Mouse (Mus musculus): ENCODE measurements around the gene Lca5l. TPM values are rescaled to one million over a fixed set of nuclear protein-coding genes. Genes with fewer than 3 reads are reported as not detected.

Lca5l gene
- total and polyA plus RNA-seq, 3 experiments, result 0.12 to 0.24 TPM; not detected in 1

GRCm38 (mm10) chr16:96201485-96202232 lies 9.6 kb upstream of the Lca5l start:
- no peaks in the 10 kb centered on the region for H3K4me1 ChIP-seq (ENCODE audit: control insufficient read depth in 1 of 2, insufficient read depth in 2 of 2, low read length in 2 of 2)
- no peak overlapping the region for H3K27ac ChIP-seq (ENCODE audit: control insufficient read depth, low read depth, low read length)
- no peak overlapping the region for H3K9ac ChIP-seq (ENCODE audit: control insufficient read depth, low read depth, low read length, poor library complexity, severe bottlenecking)
- no peaks in the 10 kb centered on the region for H3K9me3 ChIP-seq (replicated peaks; ENCODE audit: insufficient read depth, low read length)
- no peaks in the 10 kb centered on the region for H3K36me3 ChIP-seq (ENCODE audit: control insufficient read depth in 1 of 2, insufficient read depth in 2 of 2, low read length in 2 of 2)
- no peak overlapping the region for H3K4me3 ChIP-seq (ENCODE audit: control insufficient read depth in 1 of 2, insufficient read depth in 1 of 2, low read depth in 2 of 2, low read length in 2 of 2)
- DNase-seq (ENCODE audit: low read depth, low spot score), result no peak
- TF ChIP-seq SMC3 (IDR thresholded peaks at IDR 0.05; ENCODE audit: low read depth, low read length) (no peak), HCFC1 (IDR thresholded peaks at IDR 0.05; ENCODE audit: low read depth, low read length) (no peak), ZC3H11A (IDR thresholded peaks at IDR 0.05; ENCODE audit: low read depth, low read length) (no peak), TBP (IDR thresholded peaks at IDR 0.05; ENCODE audit: low read depth, low read length) (no peak), E2F4 (IDR thresholded peaks at IDR 0.05; ENCODE audit: borderline replicate concordance, low read depth, low read length) (no peak), USF2 (IDR thresholded peaks at IDR 0.05; ENCODE audit: borderline replicate concordance in 1 of 2, insufficient read depth in 1 of 2, low read depth in 1 of 2, low read length in 2 of 2) (no peak), ZMIZ1 (IDR thresholded peaks at IDR 0.05; ENCODE audit: low read depth, low read length) (no peak)
- H3K27me3 ChIP-seq (ENCODE audit: control insufficient read depth in 1 of 2, insufficient read depth in 2 of 2, low read length in 2 of 2), result no peaks in the 10 kb centered on the region
- H3K79me2 ChIP-seq (ENCODE audit: control insufficient read depth, insufficient read depth, low read length, poor library complexity), result no peaks in the 10 kb centered on the region

- TF ChIP-seq MYC (IDR thresholded peaks at IDR 0.05; ENCODE audit: low read depth, low read length) (no peak), HCFC1 (IDR thresholded peaks at IDR 0.05; ENCODE audit: low read depth, low read length) (no peak), MAX (IDR thresholded peaks at IDR 0.05; ENCODE audit: low read length) (no peak), POLR2A (IDR thresholded peaks at IDR 0.05; ENCODE audit: control insufficient read depth in 1 of 2, insufficient read depth in 1 of 2, low read depth in 1 of 2, low read length in 2 of 2, poor library complexity in 1 of 2) (no peak), USF1 (IDR thresholded peaks at IDR 0.05; ENCODE audit: low read depth, low read length) (no peak), TCF12 (IDR thresholded peaks at IDR 0.05; ENCODE audit: low read depth, low read length) (no peak), MAZ (IDR thresholded peaks at IDR 0.05; ENCODE audit: low read depth, low read length) (no peak), ELF1 (IDR thresholded peaks at IDR 0.05; ENCODE audit: low read depth, low read length) (no peak), TAL1 (IDR thresholded peaks at IDR 0.05; ENCODE audit: low read length) (no peak), USF2 (IDR thresholded peaks at IDR 0.05; ENCODE audit: borderline replicate concordance in 1 of 2, insufficient read depth in 1 of 2, low read depth in 1 of 2, low read length in 2 of 2) (no peak), GATA1 (IDR thresholded peaks at IDR 0.05; ENCODE audit: low read depth, low read length) (no peak), RCOR1 (IDR thresholded peaks at IDR 0.05; ENCODE audit: low read depth, low read length) (no peak), TBP (IDR thresholded peaks at IDR 0.05; ENCODE audit: low read depth, low read length) (no peak), CTCF (IDR thresholded peaks at IDR 0.05 in 2 of 3, conservative IDR thresholded peaks at IDR 0.05 in 1 of 3; ENCODE audit: control insufficient read depth in 1 of 3, insufficient read depth in 1 of 3, low read depth in 2 of 3, low read length in 3 of 3, poor library complexity in 1 of 3, severe bottlenecking in 1 of 3) (no peak), UBTF (IDR thresholded peaks at IDR 0.05; ENCODE audit: borderline replicate concordance, insufficient read depth, low read depth, low read length) (no peak), KAT2A (conservative IDR thresholded peaks at IDR 0.05; ENCODE audit: low read depth, low read length) (no peak), ZMIZ1 (IDR thresholded peaks at IDR 0.05; ENCODE audit: low read depth, low read length) (no peak)
- Histone ChIP-seq H3K27me3 (ENCODE audit: control insufficient read depth in 1 of 2, insufficient read depth in 2 of 2, low read length in 2 of 2) (no peaks in the 10 kb centered on the region), H3K79me2 (ENCODE audit: control insufficient read depth, insufficient read depth, low read length, poor library complexity) (no peaks in the 10 kb centered on the region), H3K27ac (ENCODE audit: control insufficient read depth, low read depth, low read length) (no peak overlapping the region), H3K4me1 (ENCODE audit: control insufficient read depth in 1 of 2, insufficient read depth in 2 of 2, low read length in 2 of 2) (no peaks in the 10 kb centered on the region), H3K36me3 (ENCODE audit: control insufficient read depth in 1 of 2, insufficient read depth in 2 of 2, low read length in 2 of 2) (no peaks in the 10 kb centered on the region), H3K9me3 (replicated peaks; ENCODE audit: insufficient read depth, low read length) (no peaks in the 10 kb centered on the region), H3K4me3 (ENCODE audit: control insufficient read depth in 1 of 2, insufficient read depth in 1 of 2, low read depth in 2 of 2, low read length in 2 of 2) (no peak overlapping the region), H3K9ac (ENCODE audit: control insufficient read depth, low read depth, low read length, poor library complexity, severe bottlenecking) (no peak overlapping the region)
- DNase-seq (ENCODE audit: low read depth, low spot score), result no peak
Measured at GRCm38 (mm10) chr16:96200702-96201028, 8.6 kb upstream of the Lca5l start.
